Mouse (Mus musculus) embryonic fibroblast, embryonic 13.5 days (primary cell): ENCODE results near the gene H2al1e. TPM values are rescaled to one million over a fixed set of nuclear protein-coding genes. Genes with fewer than 3 reads are reported as not detected.
"Not testable (repeated sequence)": the region's sequence is repeated elsewhere in the genome, so short reads cannot be mapped to it uniquely, and the experiment has no call there.

ENCODE experiments used
- H3K27ac ChIP-seq: 2 replicates; pipeline ENCODE4 v1.5.1; 2012; ENCODE audit warnings: low read length, control low read depth, inconsistent platforms; ENCODE audit not compliant: insufficient read depth
- H3K4me1 ChIP-seq: 2 replicates; pipeline ENCODE4 v1.6.1; 2011; ENCODE audit warnings: low read length; ENCODE audit not compliant: control insufficient read depth, insufficient read depth
- H3K4me3 ChIP-seq: 2 replicates; pipeline ENCODE4 v1.5.1; 2011; ENCODE audit warnings: mild to moderate bottlenecking, control low read depth, low read length; ENCODE audit not compliant: insufficient read depth
- CTCF ChIP-seq: IDR thresholded peaks from 2 replicates; pipeline ENCODE4 v1.5.1; 2011; ENCODE audit warnings: mild to moderate bottlenecking, control low read depth, low read length, moderate library complexity, borderline replicate concordance; ENCODE audit not compliant: insufficient read depth
- POLR2A ChIP-seq: IDR thresholded peaks from 2 replicates; pipeline ENCODE4 v1.6.1; 2011; ENCODE audit warnings: low read depth, mild to moderate bottlenecking, control low read depth, low read length, moderate library complexity
- polyA plus RNA-seq: library from polyadenylated mRNA; stranded (reverse); fragments of >200 nt; gene quantifications from 2 replicates; pipeline ENCODE4 v1.2.4, GENCODE M21; 2011; ENCODE audit warnings: low read depth; ENCODE audit not compliant: missing spikeins, insufficient read length

Gene H2al1e
- polyA plus RNA-seq, 1 experiment: not detected

GRCm38 (mm10) chrX:11321192-11321591 lies 9.5 kb downstream of the H2al1e start, which contains the start of gene H2al1h:
Gene H2al1h (plus strand): TSS chrX:11321492.
- H3K27ac ChIP-seq, H3K4me3 ChIP-seq, H3K4me1 ChIP-seq: not testable (repeated sequence)

GRCm38 (mm10) chrX:11324359-11324758 lies 12.6 kb downstream of the H2al1e start, which contains the start of gene H2al1i:
Gene H2al1i (plus strand): TSS chrX:11324659.
- not testable (repeated sequence) for H3K4me1 ChIP-seq, H3K27ac ChIP-seq, H3K4me3 ChIP-seq

GRCm38 (mm10) chrX:11327522-11327921 lies 15.8 kb downstream of the H2al1e start, which contains the start of gene H2al1j:
Gene H2al1j (plus strand): TSS chrX:11327822.
- H3K4me3 ChIP-seq, H3K4me1 ChIP-seq, H3K27ac ChIP-seq: not testable (repeated sequence)

- no peaks in the 10 kb centered on the region for H3K4me1 ChIP-seq
- TF ChIP-seq POLR2A: no peak
- no peak for TF ChIP-seq CTCF
- no peak overlapping the region for H3K4me3 ChIP-seq
- H3K27ac ChIP-seq: no peak overlapping the region
These were observed 34.0 kb downstream of the H2al1e start for GRCm38 (mm10) chrX:11345762-11346161.

GRCm38 (mm10) chrX:11346756-11347155 lies 35.0 kb downstream of the H2al1e start:
- no peak for TF ChIP-seq CTCF
- no peak for TF ChIP-seq POLR2A
- Histone ChIP-seq H3K27ac (no peak overlapping the region), H3K4me1 (no peaks in the 10 kb centered on the region), H3K4me3 (no peak overlapping the region)

- TF ChIP-seq POLR2A (no peak), CTCF (no peak)
- Histone ChIP-seq H3K4me1 (no peaks in the 10 kb centered on the region), H3K4me3 (no peak overlapping the region), H3K27ac (no peak overlapping the region)
These were observed 49.1 kb downstream of the H2al1e start for GRCm38 (mm10) chrX:11360823-11361222.

GRCm38 (mm10) chrX:11361261-11361660 lies 49.5 kb downstream of the H2al1e start:
- no peaks in the 10 kb centered on the region for H3K4me1 ChIP-seq
- TF ChIP-seq POLR2A (no peak), CTCF (no peak)
- no peak overlapping the region for H3K4me3 ChIP-seq
- no peak overlapping the region for H3K27ac ChIP-seq

Other genes with a start within 250 kb of the H2al1e start
- gene H2al1a, start 12.7 kb upstream of the H2al1e start, polyA plus RNA-seq: not detected in 2 replicates
- not detected in 2 replicates for gene H2al1b, start 9.5 kb upstream of the H2al1e start, polyA plus RNA-seq
- gene H2al1c, start 6.3 kb upstream of the H2al1e start, polyA plus RNA-seq: not detected in 2 replicates
- not detected in 2 replicates for gene H2al1d, start 3.1 kb upstream of the H2al1e start, polyA plus RNA-seq
- not detected in 2 replicates for gene H2al1f, start 3.2 kb downstream of the H2al1e start, polyA plus RNA-seq
- not detected in 2 replicates for gene H2al1g, start 6.3 kb downstream of the H2al1e start, polyA plus RNA-seq
- gene H2al1h, start 9.6 kb downstream of the H2al1e start, polyA plus RNA-seq: not detected in 2 replicates
- gene H2al1i, start 12.7 kb downstream of the H2al1e start, polyA plus RNA-seq: not detected in 2 replicates
- gene H2al1j, start 15.9 kb downstream of the H2al1e start, polyA plus RNA-seq: not detected in 2 replicates